Mouse (Mus musculus) small intestine, adult 2 months (tissue): ENCODE data around the gene Aldh16a1.

Experiments used
- CTCF ChIP-seq: fragments of 200-500 bp; IDR thresholded peaks from 2 replicates; pipeline ENCODE4 v1.5.1; 2012; ENCODE audit warnings: low read depth, mild to moderate bottlenecking, control low read depth, inconsistent platforms, low read length, moderate library complexity, mixed read lengths; ENCODE audit not compliant: insufficient replicate concordance, insufficient read length; ENCODE audit errors: extremely low read depth
- POLR2A ChIP-seq: fragments of 200-500 bp; IDR thresholded peaks from 2 replicates; pipeline ENCODE4 v1.6.1; 2012; ENCODE audit warnings: low read depth, mild to moderate bottlenecking, control low read depth, inconsistent platforms, low read length, moderate library complexity

- no peak for TF ChIP-seq POLR2A
- peak; percentile 49; the same call in 1 of the 2 replicates for TF ChIP-seq CTCF
Observed at GRCm38 (mm10) chr7:45172974-45173373, 18.6 kb upstream of the Aldh16a1 start.
